Mouse (Mus musculus): ENCODE measurements around the gene Srxn1. TPM values are rescaled to one million over a fixed set of nuclear protein-coding genes. Genes with fewer than 3 reads are reported as not detected.

Gene Srxn1
- polyA plus RNA-seq, 1 experiment from 2014 or later: 9.5 TPM

DNA sequence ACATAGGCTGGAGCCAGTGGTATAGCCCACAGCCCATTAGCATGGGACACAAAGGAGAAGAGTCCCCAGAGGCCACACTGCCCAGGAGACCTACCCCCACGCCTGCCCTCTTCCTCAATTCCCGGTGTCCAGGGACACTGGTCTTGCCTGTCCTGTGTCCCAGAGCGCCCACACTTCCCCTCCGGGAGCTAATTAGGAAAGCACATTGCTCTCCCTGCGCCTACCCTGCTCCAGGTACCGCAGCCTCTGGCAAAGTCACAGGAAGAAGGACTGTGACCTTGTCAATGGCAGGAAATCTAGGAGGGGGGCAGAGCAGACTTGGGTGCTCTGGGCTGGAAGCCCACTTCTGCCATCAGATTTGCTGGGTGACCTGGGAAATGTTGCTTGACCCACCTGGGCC, 45.1 kb downstream of the Srxn1 start:
- Histone ChIP-seq H3K4me1 (ENCODE audit: control insufficient read depth, insufficient read depth, low read length) (no peaks in the 10 kb centered on the region), H3K4me3 (ENCODE audit: low read length) (no peak overlapping the region), H3K4me2 (replicated peaks; ENCODE audit: low read depth, low read length) (no peak overlapping the region), H3K9me3 (ENCODE audit: control insufficient read depth, low read length) (no peaks in the 10 kb centered on the region), H3K27ac (ENCODE audit: low read depth, low read length) (no peak overlapping the region), H3K36me3 (ENCODE audit: control insufficient read depth, insufficient read depth, low read length) (no peaks in the 10 kb centered on the region), H3K9ac (ENCODE audit: low read depth, low read length) (no peak overlapping the region), H3K27me3 (ENCODE audit: control insufficient read depth, insufficient read depth, low read length) (no peaks in the 10 kb centered on the region; the same call in 1 of the 2 replicates)
- 69% methylated on average over 6 of the region's 6 CpGs for WGBS
- ATAC-seq (ENCODE audit: low FRiP score, low TSS enrichment): no peak

GRCm38 (mm10) chr2:152153361-152153760, 48.0 kb downstream of the Srxn1 start:
- no peak overlapping the region for H3K9ac ChIP-seq (ENCODE audit: low read depth, low read length)
- H3K27me3 ChIP-seq (ENCODE audit: control insufficient read depth, insufficient read depth, low read length): no peaks in the 10 kb centered on the region
- H3K4me2 ChIP-seq (replicated peaks; ENCODE audit: low read depth, low read length): no peak overlapping the region
- 15% methylated on average over 3 of the region's 3 CpGs for WGBS
- no peaks in the 10 kb centered on the region for H3K4me1 ChIP-seq (ENCODE audit: control insufficient read depth, insufficient read depth, low read length)
- no peak overlapping the region for H3K27ac ChIP-seq (ENCODE audit: low read depth, low read length)
- ATAC-seq (ENCODE audit: low FRiP score, low TSS enrichment): no peak
- no peaks in the 10 kb centered on the region for H3K36me3 ChIP-seq (ENCODE audit: control insufficient read depth, insufficient read depth, low read length)
- no peak overlapping the region for H3K4me3 ChIP-seq (ENCODE audit: low read length)
- H3K9me3 ChIP-seq (ENCODE audit: control insufficient read depth, low read length): no peaks in the 10 kb centered on the region

DNA sequence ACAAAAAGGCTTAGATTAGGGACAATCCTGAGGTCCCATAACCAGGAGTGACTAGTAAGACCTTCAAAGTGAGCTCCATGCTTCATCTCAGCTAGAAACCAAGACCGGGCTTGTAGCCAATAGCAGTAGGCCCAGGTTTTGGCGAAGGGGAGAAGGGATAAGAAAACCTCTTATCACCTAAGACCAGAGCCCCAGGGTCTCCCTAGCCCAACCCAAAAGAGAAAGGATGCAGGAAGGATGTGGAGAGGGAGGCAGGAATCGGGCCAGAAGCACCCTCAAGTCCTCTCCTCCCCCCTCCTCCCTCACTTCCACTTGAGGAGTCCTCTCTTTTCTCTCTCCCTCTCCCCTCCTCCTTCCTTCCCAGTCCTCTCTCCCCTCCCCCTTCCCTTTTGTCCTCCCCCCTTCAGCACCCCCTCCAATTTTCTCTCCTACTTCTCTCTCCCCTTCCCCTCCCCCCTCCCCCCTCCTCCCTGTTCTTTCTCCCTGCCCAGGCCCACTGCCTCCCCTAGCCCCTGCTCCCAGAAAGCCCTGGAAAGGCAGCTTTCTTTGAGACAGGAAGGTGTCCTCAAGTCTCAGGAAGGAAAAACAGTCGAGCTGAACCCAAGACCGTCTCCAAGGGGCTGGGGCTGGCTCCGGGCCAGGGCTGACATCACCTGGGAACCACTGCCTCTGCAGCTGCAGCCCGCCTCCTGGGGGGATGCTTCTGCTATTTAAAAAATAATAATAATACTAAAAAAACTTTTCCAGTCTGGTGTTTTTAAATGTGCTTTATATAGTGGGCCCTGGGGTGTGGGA, 50.3 kb downstream of the Srxn1 start:
- no peaks in the 10 kb centered on the region for H3K27me3 ChIP-seq (ENCODE audit: control insufficient read depth, insufficient read depth, low read length)
- no peaks in the 10 kb centered on the region for H3K9me3 ChIP-seq (ENCODE audit: control insufficient read depth, low read length)
- H3K36me3 ChIP-seq (ENCODE audit: control insufficient read depth, insufficient read depth, low read length): no peaks in the 10 kb centered on the region
- H3K27ac ChIP-seq (ENCODE audit: low read depth, low read length): no peak overlapping the region
- no peaks in the 10 kb centered on the region for H3K4me1 ChIP-seq (ENCODE audit: control insufficient read depth, insufficient read depth, low read length)
- peak; percentile 60; the same call in 1 of the 2 replicates for ATAC-seq (ENCODE audit: low FRiP score, low TSS enrichment)
- no peak overlapping the region for H3K4me3 ChIP-seq (ENCODE audit: low read length)
- 47% methylated on average over 7 of the region's 7 CpGs for WGBS
- no peak overlapping the region for H3K9ac ChIP-seq (ENCODE audit: low read depth, low read length)
- H3K4me2 ChIP-seq (replicated peaks; ENCODE audit: low read depth, low read length): no peak overlapping the region

DNA sequence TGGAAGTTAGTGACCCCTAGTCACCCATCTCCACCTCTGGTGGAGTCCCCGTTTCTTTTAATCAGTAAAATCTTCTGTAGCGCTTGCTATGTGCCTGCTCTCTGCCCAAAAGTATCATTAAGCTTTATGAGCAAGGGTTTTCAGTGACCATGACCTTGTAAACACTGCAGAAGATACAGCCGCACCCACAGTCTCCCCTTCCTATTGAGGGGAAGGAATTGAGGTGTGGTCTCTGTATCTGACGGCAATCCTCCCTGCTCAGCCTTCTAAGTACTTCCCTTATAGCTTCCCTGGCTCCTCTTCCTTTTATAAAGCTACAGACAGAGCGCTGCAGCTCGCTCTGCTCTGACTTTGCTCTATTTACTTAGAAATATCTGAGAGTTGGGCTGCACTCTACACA, 51.2 kb downstream of the Srxn1 start:
- H3K4me3 ChIP-seq (ENCODE audit: low read length): no peak overlapping the region
- no peak overlapping the region; the same call in 1 of the 2 replicates for H3K9ac ChIP-seq (ENCODE audit: low read depth, low read length)
- H3K9me3 ChIP-seq (ENCODE audit: control insufficient read depth, low read length): no peaks in the 10 kb centered on the region
- no peak overlapping the region for H3K4me2 ChIP-seq (replicated peaks; ENCODE audit: low read depth, low read length)
- no peak overlapping the region for H3K27ac ChIP-seq (ENCODE audit: low read depth, low read length)
- no peaks in the 10 kb centered on the region for H3K27me3 ChIP-seq (ENCODE audit: control insufficient read depth, insufficient read depth, low read length)
- ATAC-seq (ENCODE audit: low FRiP score, low TSS enrichment): no peak
- H3K4me1 ChIP-seq (ENCODE audit: control insufficient read depth, insufficient read depth, low read length): no peaks in the 10 kb centered on the region
- WGBS: 54% methylated on average over 6 of the region's 6 CpGs
- H3K36me3 ChIP-seq (ENCODE audit: control insufficient read depth, insufficient read depth, low read length): no peaks in the 10 kb centered on the region

GRCm38 (mm10) chr2:152159487-152159886, 54.2 kb downstream of the Srxn1 start:
- Histone ChIP-seq H3K9ac (ENCODE audit: low read depth, low read length) (no peak overlapping the region), H3K4me2 (replicated peaks; ENCODE audit: low read depth, low read length) (no peak overlapping the region), H3K4me1 (ENCODE audit: control insufficient read depth, insufficient read depth, low read length) (no peaks in the 10 kb centered on the region), H3K9me3 (ENCODE audit: control insufficient read depth, low read length) (no peaks in the 10 kb centered on the region), H3K36me3 (ENCODE audit: control insufficient read depth, insufficient read depth, low read length) (no peaks in the 10 kb centered on the region), H3K27ac (ENCODE audit: low read depth, low read length) (no peak overlapping the region), H3K4me3 (ENCODE audit: low read length) (no peak overlapping the region), H3K27me3 (ENCODE audit: control insufficient read depth, insufficient read depth, low read length) (no peaks in the 10 kb centered on the region)
- WGBS: 79% methylated on average over 1 of the region's 1 CpGs
- ATAC-seq (ENCODE audit: low FRiP score, low TSS enrichment): no peak

Other genes with a start within 250 kb of the Srxn1 start
- gene Angpt4, start 194.3 kb upstream of the Srxn1 start, polyA plus RNA-seq (2014; fragmentation: Nextera tagmentation; extraction: Ambion mirVana): 1.0 and 1.1 TPM in 2 replicates
- 19.7 and 29.9 TPM in 2 replicates for gene Fam110a, start 125.3 kb upstream of the Srxn1 start, polyA plus RNA-seq (2014; fragmentation: Nextera tagmentation; extraction: Ambion mirVana)
- gene Slc52a3, start 109.0 kb upstream of the Srxn1 start, polyA plus RNA-seq (2014; fragmentation: Nextera tagmentation; extraction: Ambion mirVana): 3.4 and 6.8 TPM in 2 replicates
- gene Scrt2, start 24.0 kb upstream of the Srxn1 start, polyA plus RNA-seq (2014; fragmentation: Nextera tagmentation; extraction: Ambion mirVana): not detected in 2 replicates
- 18.2 and 19.2 TPM in 2 replicates for gene Tcf15, start 38.0 kb downstream of the Srxn1 start, polyA plus RNA-seq (2014; fragmentation: Nextera tagmentation; extraction: Ambion mirVana)
- gene Csnk2a1, start 121.3 kb downstream of the Srxn1 start, polyA plus RNA-seq (2014; fragmentation: Nextera tagmentation; extraction: Ambion mirVana): 136 and 149 TPM in 2 replicates
- 19.4 and 37.4 TPM in 2 replicates for gene Tbc1d20, start 188.3 kb downstream of the Srxn1 start, polyA plus RNA-seq (2014; fragmentation: Nextera tagmentation; extraction: Ambion mirVana)
- 59.1 and 87.1 TPM in 2 replicates for gene Rbck1, start 227.1 kb downstream of the Srxn1 start, polyA plus RNA-seq (2014; fragmentation: Nextera tagmentation; extraction: Ambion mirVana)
- gene Trib3, start 238.5 kb downstream of the Srxn1 start, polyA plus RNA-seq (2014; fragmentation: Nextera tagmentation; extraction: Ambion mirVana): 0.57 and 0.61 TPM in 2 replicates

Data from kidney, embryonic 14.5 days (tissue).